Mouse (Mus musculus): ENCODE results near the gene Cpox.

Cpox gene

GRCm38 (mm10) chr16:58763076-58763475 lies 93.0 kb downstream of the Cpox start, which contains the start of gene Olfr172:
TSS of gene Olfr172 (minus strand) at chr16:58763176.
- DNase-seq, result no peak
